Mouse (Mus musculus) inflammation-experienced regulatory T-cells, adult 16 weeks (primary cell): ENCODE measurements around the gene Ankle2. TPM values are rescaled to one million over a fixed set of nuclear protein-coding genes. Genes with fewer than 3 reads are reported as not detected.

Experiments
- polyA plus RNA-seq: library from polyadenylated mRNA; unstranded; fragments of 100-300 nt; shearing (Covaris generic); gene quantifications from one replicate; pipeline ENCODE4 v1.2.1, GENCODE M21; 2017

Gene Ankle2
- polyA plus RNA-seq = 13.7 TPM

DNA sequence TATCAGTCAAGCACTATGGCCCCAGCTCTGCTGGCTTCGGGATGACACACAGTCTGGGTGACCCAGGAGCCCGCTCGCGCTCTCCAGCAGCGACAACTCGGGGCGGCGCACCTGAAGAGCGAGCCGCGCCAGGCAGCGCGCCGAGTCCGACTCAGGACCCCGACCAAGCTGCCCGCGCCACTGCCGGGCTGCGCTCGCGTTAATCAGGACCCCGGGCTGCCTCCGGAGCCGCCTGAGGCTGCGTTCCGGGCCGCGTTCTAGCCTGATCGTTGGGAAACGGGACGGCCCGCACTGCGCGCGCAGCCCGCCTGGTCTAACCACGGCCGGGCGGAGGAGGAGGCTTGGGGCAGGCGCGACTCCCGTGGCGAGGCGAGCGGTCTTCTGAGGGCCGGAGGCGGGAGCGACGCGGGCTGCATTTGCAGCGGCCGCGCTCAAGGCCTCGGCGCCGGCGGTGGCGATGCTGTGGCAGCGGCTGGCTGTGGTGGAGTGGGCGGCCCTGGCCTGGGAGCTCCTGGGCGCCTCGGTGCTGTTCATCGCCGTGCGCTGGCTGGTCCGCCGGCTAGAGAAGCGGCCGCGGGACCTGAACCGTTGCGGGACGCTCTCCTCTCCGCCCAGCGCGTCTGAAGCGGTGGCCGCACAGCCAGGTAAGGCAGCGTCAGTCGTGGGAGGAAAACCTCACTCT lies at the start of gene Ankle2:
Gene Ankle2 (plus strand): TSS at position 225 of the 682 bp plus-strand sequence.

DNA sequence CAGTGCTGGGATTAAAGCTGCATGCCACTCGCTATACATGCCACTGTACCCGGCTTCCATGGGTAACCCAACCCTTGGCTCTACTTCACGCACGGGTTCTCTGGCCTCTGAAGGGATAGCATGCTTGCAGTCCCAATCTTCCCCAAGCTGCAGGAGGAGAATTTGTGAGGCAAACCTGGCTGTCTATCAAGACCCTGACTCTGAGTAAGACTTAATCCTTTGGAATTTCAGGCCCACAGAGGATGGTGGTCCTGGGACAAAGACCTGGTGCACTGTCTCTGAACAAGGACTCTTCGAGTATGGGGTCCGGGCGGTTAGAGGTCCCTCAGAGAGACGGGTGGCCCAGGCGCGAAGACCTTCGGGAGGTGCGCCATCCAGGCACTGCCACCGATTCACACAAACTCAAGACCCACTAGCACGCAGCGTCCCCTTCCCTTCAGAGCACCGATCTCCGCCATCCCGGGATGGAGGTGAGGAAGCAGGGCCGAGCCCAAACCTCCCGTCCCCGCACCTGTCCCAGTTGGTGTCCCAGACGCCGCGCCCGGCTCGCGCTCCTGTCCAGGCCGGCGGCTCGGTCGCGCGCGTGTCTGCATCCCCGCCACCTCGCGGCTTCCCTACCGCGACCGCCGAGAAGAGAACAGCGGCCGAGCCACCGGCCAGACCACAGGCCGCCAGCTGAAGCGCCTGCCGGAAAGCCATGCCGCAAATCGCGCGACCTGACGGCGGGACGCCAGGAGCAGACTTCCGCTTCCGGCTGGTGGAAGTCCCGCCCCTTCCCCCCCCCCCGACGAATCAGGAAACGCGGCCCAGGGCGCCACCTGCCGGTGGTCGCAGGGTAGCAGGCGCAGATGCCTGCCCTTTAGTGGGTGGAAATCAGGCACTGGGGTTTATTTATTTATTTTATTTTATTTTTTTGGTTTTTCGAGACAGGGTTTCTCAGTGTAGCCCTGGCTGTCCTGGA lies 38.6 kb downstream of the Ankle2 start, which contains the start of gene Pgam5:
Gene Pgam5 (minus strand): TSS at position 773 of the 961 bp plus-strand sequence.

DNA sequence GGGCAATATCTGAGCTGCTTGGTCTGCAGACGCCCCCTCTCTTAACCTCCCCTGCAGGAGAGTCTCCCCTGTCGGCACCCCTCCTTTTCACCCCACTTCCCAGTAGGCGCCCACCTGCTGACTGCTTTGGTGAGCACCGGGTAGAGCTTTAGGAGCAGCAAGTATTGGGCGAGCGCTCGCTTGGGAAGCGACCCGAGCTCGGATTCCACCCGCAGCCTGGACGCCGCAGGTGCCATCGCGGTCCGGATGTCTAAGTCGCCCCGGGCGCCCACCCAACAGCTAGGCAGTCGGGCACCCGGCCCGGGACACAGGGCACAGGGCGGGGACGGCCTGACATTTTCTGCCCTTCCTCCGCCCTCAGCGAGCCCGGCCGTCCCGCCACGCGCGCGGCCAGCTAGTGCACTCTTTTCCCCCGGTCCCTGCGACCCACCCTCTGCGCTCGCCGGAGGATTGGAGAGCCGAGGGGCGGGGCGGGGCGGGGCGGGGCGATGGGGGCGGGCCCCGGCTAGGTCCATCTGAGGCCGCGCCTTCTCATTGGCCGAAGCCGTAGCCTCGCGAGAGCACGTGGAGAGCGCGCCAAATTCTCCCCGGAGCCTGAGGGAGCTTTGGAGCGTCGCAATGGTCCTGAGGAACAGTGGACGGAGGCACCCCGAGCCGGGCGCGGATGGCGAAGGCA lies 55.1 kb downstream of the Ankle2 start, which contains the start of the genes Pxmp2 and Pole:
Gene Pxmp2 (minus strand): TSS at position 417 of the 676 bp plus-strand sequence.
Gene Pole (plus strand): TSS at position 537 of the 676 bp plus-strand sequence.

Other genes starting within 250 kb of the Ankle2 start
- 34.7 TPM for gene Zfp932, start 234.5 kb upstream of the Ankle2 start, polyA plus RNA-seq
- 11.9 TPM for gene Gm17655, start 158.5 kb upstream of the Ankle2 start, polyA plus RNA-seq
- 3.5 TPM for gene Gm35315, start 136.6 kb upstream of the Ankle2 start, polyA plus RNA-seq
- 3.2 TPM for gene Plcxd1, start 131.0 kb upstream of the Ankle2 start, polyA plus RNA-seq
- gene Gtpbp6, start 122.8 kb upstream of the Ankle2 start, polyA plus RNA-seq = 54.6 TPM
- gene Zfp605, start 120.9 kb upstream of the Ankle2 start, polyA plus RNA-seq = 5.3 TPM
- gene Chfr, start 95.2 kb upstream of the Ankle2 start, polyA plus RNA-seq = 93.9 TPM
- 44.8 TPM for gene Golga3, start 54.3 kb upstream of the Ankle2 start, polyA plus RNA-seq
- gene Pgam5, start 38.9 kb downstream of the Ankle2 start, polyA plus RNA-seq = 30.1 TPM
- 6.4 TPM for gene Pxmp2, start 55.2 kb downstream of the Ankle2 start, polyA plus RNA-seq
- 6.0 TPM for gene Pole, start 55.3 kb downstream of the Ankle2 start, polyA plus RNA-seq
- gene P2rx2, start 112.2 kb downstream of the Ankle2 start, polyA plus RNA-seq = not detected
- not detected for gene Lrcol1, start 113.7 kb downstream of the Ankle2 start, polyA plus RNA-seq
- 2.1 TPM for gene Fbrsl1, start 217.5 kb downstream of the Ankle2 start, polyA plus RNA-seq